Mouse (Mus musculus) ES-CJ7 (cell line): ENCODE measurements around the gene Stat5b.

ENCODE experiments used
- DNase-seq: peaks from one replicate; pipeline ENCODE4 v3.0.0; 2011; ENCODE audit warnings: low read depth, low spot score

Gene Stat5b

GRCm38 (mm10) chr11:100767871-100768270 lies 82.7 kb downstream of the Stat5b start:
- no peak for DNase-seq

GRCm38 (mm10) chr11:100766726-100767125 lies 83.8 kb downstream of the Stat5b start:
- DNase-seq: no peak

- no peak for DNase-seq
These were observed 87.7 kb downstream of the Stat5b start, which contains the start of gene Hcrt for GRCm38 (mm10) chr11:100762831-100763230. Gene Hcrt (minus strand): TSS chr11:100762931.

GRCm38 (mm10) chr11:100761547-100762045 lies 88.9 kb downstream of the Stat5b start:
- DNase-seq: peak; percentile 89

GRCm38 (mm10) chr11:100759611-100760233 lies 90.8 kb downstream of the Stat5b start, which contains the start of gene Kcnh4:
Gene Kcnh4 (minus strand): TSS chr11:100759942.
- DNase-seq: peak; percentile 90

GRCm38 (mm10) chr11:100758707-100759610 lies 91.6 kb downstream of the Stat5b start:
- DNase-seq: peak; percentile 80

- DNase-seq: no peak
These were observed 93.0 kb downstream of the Stat5b start for GRCm38 (mm10) chr11:100757566-100757965.

GRCm38 (mm10) chr11:100756476-100756875 lies 94.0 kb downstream of the Stat5b start:
- DNase-seq: peak; percentile 50

- no peak for DNase-seq
These were observed 95.8 kb downstream of the Stat5b start for GRCm38 (mm10) chr11:100754693-100755057.

- DNase-seq: no peak
These were observed 96.4 kb downstream of the Stat5b start for GRCm38 (mm10) chr11:100754021-100754692.

- no peak for DNase-seq
These were observed 98.2 kb downstream of the Stat5b start for GRCm38 (mm10) chr11:100752294-100752693.

GRCm38 (mm10) chr11:100750127-100750526 lies 100.4 kb downstream of the Stat5b start:
- DNase-seq: no peak

- DNase-seq: peak; percentile 58
These were observed 101.1 kb downstream of the Stat5b start for GRCm38 (mm10) chr11:100749469-100749868.

- DNase-seq: no peak
These were observed 101.9 kb downstream of the Stat5b start for GRCm38 (mm10) chr11:100748620-100749019.

GRCm38 (mm10) chr11:100747114-100747513 lies 103.4 kb downstream of the Stat5b start:
- no peak for DNase-seq

- DNase-seq: peak; percentile 67
These were observed 104.0 kb downstream of the Stat5b start for GRCm38 (mm10) chr11:100746546-100746945.

GRCm38 (mm10) chr11:100745085-100745484 lies 105.4 kb downstream of the Stat5b start:
- DNase-seq: peak; percentile 84

GRCm38 (mm10) chr11:100741348-100741747 lies 109.2 kb downstream of the Stat5b start:
- DNase-seq: no peak

GRCm38 (mm10) chr11:100738749-100739148 lies 111.8 kb downstream of the Stat5b start:
- no peak for DNase-seq

- peak; percentile 100 for DNase-seq
These were observed 112.4 kb downstream of the Stat5b start, which contains the start of gene Rab5c for GRCm38 (mm10) chr11:100738066-100738604. Gene Rab5c (minus strand): TSS chr11:100738215.

- DNase-seq: no peak
These were observed 113.3 kb downstream of the Stat5b start for GRCm38 (mm10) chr11:100737105-100737733.
